12 mouse cellular contexts compared by ENCODE assay signal in the genomic region with DNA sequence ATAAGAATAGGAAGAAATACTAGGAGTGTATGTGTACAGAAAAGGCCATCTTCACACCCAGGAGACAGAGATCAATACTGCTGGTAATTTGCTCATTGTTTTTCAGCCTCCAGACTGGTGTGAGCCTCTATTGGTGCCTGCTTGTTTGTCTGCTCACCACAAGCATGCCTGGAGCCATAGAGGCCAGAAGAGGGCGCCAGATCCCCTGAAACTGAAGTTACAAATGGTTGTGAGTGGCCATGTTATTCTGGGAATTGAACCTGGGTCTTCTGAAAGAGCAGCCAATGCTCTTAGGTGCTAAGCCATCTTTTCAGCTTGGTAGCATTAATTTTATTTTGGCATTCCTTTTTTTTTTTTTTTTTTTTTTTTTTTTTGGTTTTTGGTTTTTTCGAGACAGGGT. TPM values are rescaled to one million over a fixed set of nuclear protein-coding genes. Genes with fewer than 3 reads are reported as not detected.
DNase-seq lines count a peak whose midpoint lies in the region; ATAC-seq and TF ChIP-seq lines count a peak whose summit lies in the region.
"Had no signal": no experiment of that assay in that cellular context is flagged by ENCODE, and none has a peak within 500 bp of the region (broad histone marks: within the 10 kb centered on the region; RNA-seq: fewer than 3 reads in every experiment).

No protein-coding gene starts in this region.

- no peaks in the 10 kb centered on the region for H3K36me3 ChIP-seq in kidney, postnatal 0 days (ENCODE audit: insufficient read depth, low read length)
- no peaks in the 10 kb centered on the region for H3K36me3 ChIP-seq in stomach, postnatal 0 days (ENCODE audit: control insufficient read depth, insufficient read depth, low read length)
- H3K36me3 ChIP-seq: G1E; liver, embryonic 15.5 days had no signal

- TF ChIP-seq EP300 in stomach, postnatal 0 days (optimal IDR thresholded peaks at IDR 0.05), result no peak

- in situ Hi-C loops in Patski (cut with MboI; ENCODE audit: low pct_unique_long_range_greater_than_20kb), result no loop called here

- 58% methylated on average over 2 of the region's 2 CpGs for WGBS in kidney, postnatal 0 days
- 19% methylated on average over 1 of the region's 2 CpGs for WGBS in stomach, postnatal 0 days

- DNase-seq in kidney, postnatal 0 days (ENCODE audit: low spot score), result no peak
- DNase-seq in kidney, adult 9 months, result no peak
- peak; percentile 10 to 12 for DNase-seq in B cell, adult 2 months
- DNase-seq in Patski (ENCODE audit: low read depth, low spot score), result no peak
- no peak for DNase-seq in stomach, postnatal 0 days (ENCODE audit: low spot score)
- no peak for DNase-seq in cerebellum, adult 9-10 months
- DNase-seq in right cerebral cortex, postnatal 14 days, result no peak
- DNase-seq: cerebellum, adult 2 months; heart, postnatal 4 days had no signal

- no peak overlapping the region for H3K4me3 ChIP-seq in kidney, postnatal 0 days (replicated peaks; ENCODE audit: low read depth, low read length)
- H3K4me3 ChIP-seq in stomach, postnatal 0 days (ENCODE audit: low read depth, low read length), result no peak overlapping the region
- H3K4me3 ChIP-seq: liver, embryonic 15.5 days had no signal

- no peak overlapping the region for H3K27ac ChIP-seq in kidney, postnatal 0 days
- H3K27ac ChIP-seq in stomach, postnatal 0 days (replicated peaks), result no peak overlapping the region
- H3K27ac ChIP-seq: liver, embryonic 15.5 days had no signal

- no peak for ATAC-seq in kidney, postnatal 0 days (replicated peaks; ENCODE audit: low FRiP score, low read depth)
- no peak for ATAC-seq in Patski
- ATAC-seq in stomach, postnatal 0 days (ENCODE audit: low FRiP score, low TSS enrichment), result no peak
- ATAC-seq: intestine, embryonic 16.5 days had no signal

- H3K27me3 ChIP-seq in kidney, postnatal 0 days (ENCODE audit: insufficient read depth, low read length), result no peaks in the 10 kb centered on the region
- peaks cover 22% of the 10 kb centered on the region for H3K27me3 ChIP-seq in Patski
- no peaks in the 10 kb centered on the region for H3K27me3 ChIP-seq in stomach, postnatal 0 days (ENCODE audit: control insufficient read depth, insufficient read depth, low read length)
- H3K27me3 ChIP-seq: liver, embryonic 15.5 days had no signal

- CTCF ChIA-PET in Patski (lab: Charles Lee), result no interaction called here

- H3K9me3 ChIP-seq in kidney, postnatal 0 days (replicated peaks; ENCODE audit: low read length), result no peaks in the 10 kb centered on the region
- H3K9me3 ChIP-seq in stomach, postnatal 0 days (ENCODE audit: control insufficient read depth, low read length), result no peaks in the 10 kb centered on the region
- H3K9me3 ChIP-seq: G1E; liver, embryonic 15.5 days had no signal

- POLR2A ChIA-PET in Patski (lab: Charles Lee), result no interaction called here

- no peaks in the 10 kb centered on the region for H3K4me1 ChIP-seq in kidney, postnatal 0 days (replicated peaks; ENCODE audit: insufficient read depth, low read length)
- no peaks in the 10 kb centered on the region for H3K4me1 ChIP-seq in stomach, postnatal 0 days (replicated peaks; ENCODE audit: control insufficient read depth, insufficient read depth)
- H3K4me1 ChIP-seq: liver, embryonic 15.5 days had no signal

- TF ChIP-seq CTCF in kidney, postnatal 0 days (IDR thresholded peaks at IDR 0.05; ENCODE audit: low read depth), result peak; percentile 26
- TF ChIP-seq CTCF in Patski (IDR thresholded peaks at IDR 0.05), result peak; percentile 49
- peak; percentile 36; the same call in 1 of the 2 replicates for TF ChIP-seq CTCF in stomach, postnatal 0 days (IDR thresholded peaks at IDR 0.05; ENCODE audit: low read depth)

- no peak overlapping the region for H3K4me2 ChIP-seq in kidney, postnatal 0 days (ENCODE audit: low read length)
- H3K4me2 ChIP-seq in stomach, postnatal 0 days (replicated peaks; ENCODE audit: low read depth), result no peak overlapping the region
- H3K4me2 ChIP-seq: liver, embryonic 15.5 days had no signal

- no peak overlapping the region for H3K9ac ChIP-seq in kidney, postnatal 0 days (ENCODE audit: low read depth, low read length)
- H3K9ac ChIP-seq in stomach, postnatal 0 days (ENCODE audit: low read length), result no peak overlapping the region
- H3K9ac ChIP-seq: liver, embryonic 15.5 days had no signal

RNA-seq across cellular contexts. Expression of a gene that starts 25.7 kb away (rescaled TPM):
- polyA plus RNA-seq in kidney, postnatal 0 days (2015; fragmentation: Nextera tagmentation; extraction: Ambion mirVana), result 4.2 and 5.2 TPM in 2 replicates
- 0.21 TPM for polyA plus RNA-seq in Patski (2021)
- polyA plus RNA-seq in stomach, postnatal 0 days (2015; fragmentation: Nextera tagmentation; extraction: Ambion mirVana), result 12.0 and 12.7 TPM in 2 replicates
- polyA plus RNA-seq: G1E had no signal

Comparison
In these comparisons a context has a peak if more than half of its experiments do, and no peak if none do; other contexts are left out.
1. DNase-seq: peak in B cell, adult 2 months (2 of 2); none in kidney, postnatal 0 days (single experiment), kidney, adult 9 months (single experiment), Patski (single experiment), stomach, postnatal 0 days (single experiment), cerebellum, adult 9-10 months (single experiment) and right cerebral cortex, postnatal 14 days (single experiment).
2. Peak in every context shown above with its lines, with median percentiles within 50 percentile points of each other: CTCF ChIP-seq.